Mouse (Mus musculus) G1E (cell line): ENCODE measurements around the gene Vps13d. TPM values are rescaled to one million over a fixed set of nuclear protein-coding genes. Genes with fewer than 3 reads are reported as not detected.

Source experiments
- ATAC-seq: 2 replicates; pipeline ENCODE4 v1.8.0; 2016; ENCODE audit warnings: mild to moderate bottlenecking; ENCODE audit not compliant: insufficient number of reproducible peaks, poor library complexity, low FRiP score, severe bottlenecking; ENCODE audit errors: extremely low read depth
- DNase-seq: peaks from one replicate; pipeline ENCODE4 v3.0.0; 2012; ENCODE audit warnings: low spot score
- H3K27me3 ChIP-seq: 2 replicates; pipeline ENCODE4 v1.6.1; 2012; ENCODE audit warnings: mild to moderate bottlenecking, low read length, inconsistent platforms; ENCODE audit not compliant: insufficient read depth
- H3K36me3 ChIP-seq: replicated peaks from 2 replicates; pipeline ENCODE3; 2012; ENCODE audit warnings: mild to moderate bottlenecking, inconsistent platforms
- H3K4me1 ChIP-seq: 2 replicates; pipeline ENCODE4 v1.6.1; 2012; ENCODE audit warnings: low read depth, low read length, inconsistent platforms, mixed read lengths; ENCODE audit not compliant: insufficient read depth
- H3K4me3 ChIP-seq: 2 replicates; pipeline ENCODE4 v1.5.1; 2012; ENCODE audit warnings: low read depth, mild to moderate bottlenecking, inconsistent platforms, low read length, moderate library complexity, mixed read lengths
- H3K9me3 ChIP-seq: replicated peaks from 2 replicates; pipeline ENCODE4 v1.6.1; 2012; ENCODE audit warnings: inconsistent platforms
- CTCF ChIP-seq: IDR thresholded peaks from 2 replicates; pipeline ENCODE4 v1.5.1; 2012; ENCODE audit warnings: low read depth, low read length, inconsistent platforms, mixed read lengths
- GATA1 ChIP-seq: IDR thresholded peaks from 2 replicates; pipeline ENCODE4 v1.6.1; 2012; ENCODE audit warnings: borderline replicate concordance, low read length, inconsistent platforms, mixed read lengths
- GATA2 ChIP-seq: IDR thresholded peaks from 2 replicates; pipeline ENCODE4 v1.6.1; 2012; ENCODE audit warnings: low read depth, low read length, inconsistent platforms, borderline replicate concordance
- POLR2AphosphoS5 ChIP-seq: IDR thresholded peaks from 2 replicates; pipeline ENCODE4 v1.6.1; 2012; ENCODE audit warnings: low read depth, low read length, inconsistent platforms; ENCODE audit not compliant: insufficient replicate concordance
- TAL1 ChIP-seq: conservative IDR thresholded peaks from 2 replicates; pipeline ENCODE4 v1.6.1; 2012; ENCODE audit warnings: low read depth, low read length, inconsistent platforms, mixed read lengths
- polyA plus RNA-seq: library from polyadenylated mRNA; stranded (reverse); fragments of >175 nt; gene quantifications from 2 replicates; pipeline ENCODE4 v1.2.3, GENCODE M21; 2012
- total RNA-seq, 2 experiments: library from RNA; stranded (forward) in 1 of 2; stranded (reverse) in 1 of 2; fragments of 200-1000 nt in 1 of 2; fragments of >200 nt in 1 of 2; fragmentation: Nextera tagmentation in 1 of 2; gene quantifications; 2 replicates each; pipeline ENCODE4 v1.2.3; 2014 to 2017

Vps13d gene
- total and polyA plus RNA-seq, 3 experiments, result 7.7 to 38.8 (median 34.7) TPM

DNA sequence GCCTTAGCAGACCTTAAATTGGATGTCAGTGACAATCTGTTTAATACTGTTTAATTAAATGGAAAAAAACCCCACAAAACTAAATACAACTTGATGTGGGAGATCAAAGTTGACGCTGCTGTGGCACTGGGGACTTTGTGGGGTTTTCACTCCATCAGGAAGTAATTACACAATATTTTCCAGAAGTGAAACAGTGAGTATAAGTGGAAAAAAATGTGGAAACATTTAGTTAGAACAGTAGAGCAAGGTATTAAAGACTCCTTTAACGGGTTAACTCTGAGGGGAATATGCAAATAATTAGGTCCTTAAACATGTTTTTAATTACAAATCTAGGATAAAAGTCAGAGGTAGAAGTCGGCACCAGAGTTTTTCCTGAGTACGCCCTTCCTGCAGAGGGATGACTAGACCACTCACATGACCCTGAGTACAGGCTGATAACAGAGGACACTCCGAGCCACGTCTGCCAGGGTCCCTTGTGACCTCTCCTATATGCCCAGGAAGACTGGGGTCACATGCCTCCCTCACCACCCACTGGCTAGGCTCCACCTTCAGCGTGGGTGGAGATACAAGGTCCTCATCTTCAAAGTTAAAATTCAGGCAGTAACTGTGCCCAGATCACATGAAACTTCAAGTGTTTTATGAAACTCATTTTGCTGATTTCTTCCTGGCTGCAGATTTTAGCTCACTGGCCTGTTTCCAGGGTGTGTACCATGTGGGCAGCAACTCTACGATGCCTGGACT, 213.8 kb downstream of the Vps13d start:
- Histone ChIP-seq H3K9me3 (no peaks in the 10 kb centered on the region), H3K36me3 (peaks cover 64% of the 10 kb centered on the region), H3K4me1 (peaks cover 49% of the 10 kb centered on the region), H3K27me3 (no peaks in the 10 kb centered on the region), H3K4me3 (peak overlapping the region; percentile 50; the same call in 1 of the 2 replicates)
- ATAC-seq, result peak; percentile 99
- TF ChIP-seq CTCF, result no peak
- no peak for TF ChIP-seq TAL1
- TF ChIP-seq GATA1, result no peak
- no peak for TF ChIP-seq GATA2
- TF ChIP-seq POLR2AphosphoS5, result no peak
- peak; percentile 55 for DNase-seq

DNA sequence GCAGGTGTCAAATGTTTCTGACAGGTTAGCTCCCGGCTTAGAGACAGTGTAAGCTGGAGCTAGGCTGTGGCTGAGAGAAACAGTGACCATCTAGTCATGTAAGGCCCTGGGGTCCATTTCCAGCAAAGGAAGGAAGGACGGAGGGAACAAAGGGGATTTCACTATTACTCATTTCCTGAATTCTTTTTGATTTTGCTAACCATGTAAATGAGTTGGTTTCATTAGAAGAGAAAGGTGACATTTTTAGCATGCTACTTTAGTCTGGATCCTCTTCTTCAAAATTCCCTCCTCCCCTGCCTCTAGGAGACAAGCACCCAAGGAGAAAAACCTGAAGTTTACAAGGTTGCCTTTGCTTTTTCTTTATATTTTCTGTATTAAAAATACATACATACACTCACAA, 214.7 kb downstream of the Vps13d start:
- H3K9me3 ChIP-seq, result no peaks in the 10 kb centered on the region
- no peak overlapping the region for H3K4me3 ChIP-seq
- H3K36me3 ChIP-seq, result peaks cover 67% of the 10 kb centered on the region
- no peak for TF ChIP-seq GATA2
- TF ChIP-seq POLR2AphosphoS5, result no peak
- no peak for TF ChIP-seq TAL1
- TF ChIP-seq CTCF, result no peak
- no peak for TF ChIP-seq GATA1
- no peaks in the 10 kb centered on the region for H3K27me3 ChIP-seq
- ATAC-seq (no peak), DNase-seq (no peak)
- peaks cover 51% of the 10 kb centered on the region for H3K4me1 ChIP-seq

DNA sequence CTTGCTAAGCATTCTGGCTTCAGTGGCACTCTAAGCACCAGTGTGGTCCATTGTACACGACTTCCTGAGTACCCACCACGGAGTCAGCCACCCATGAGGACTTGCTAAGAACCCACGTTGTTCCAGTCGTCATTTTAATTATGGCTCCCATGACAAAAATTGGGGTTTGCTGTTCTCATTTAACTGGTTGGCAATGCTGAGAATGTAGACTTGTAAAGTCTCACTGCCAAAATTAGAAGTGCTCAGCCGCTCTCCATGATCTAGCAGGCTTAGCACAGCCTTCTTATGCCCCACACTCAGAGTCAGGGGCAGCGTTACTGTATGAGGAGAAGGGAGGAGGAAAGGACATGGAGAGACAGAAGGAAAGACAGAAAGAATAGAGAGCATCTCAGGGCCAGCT, 216.8 kb downstream of the Vps13d start:
- TF ChIP-seq TAL1 (no peak), POLR2AphosphoS5 (no peak), GATA2 (no peak), CTCF (no peak), GATA1 (no peak)
- ATAC-seq, result no peak
- Histone ChIP-seq H3K4me3 (no peak overlapping the region), H3K36me3 (peaks cover 71% of the 10 kb centered on the region), H3K4me1 (peaks cover 36% of the 10 kb centered on the region), H3K9me3 (no peaks in the 10 kb centered on the region), H3K27me3 (no peaks in the 10 kb centered on the region)
- no peak for DNase-seq

DNA sequence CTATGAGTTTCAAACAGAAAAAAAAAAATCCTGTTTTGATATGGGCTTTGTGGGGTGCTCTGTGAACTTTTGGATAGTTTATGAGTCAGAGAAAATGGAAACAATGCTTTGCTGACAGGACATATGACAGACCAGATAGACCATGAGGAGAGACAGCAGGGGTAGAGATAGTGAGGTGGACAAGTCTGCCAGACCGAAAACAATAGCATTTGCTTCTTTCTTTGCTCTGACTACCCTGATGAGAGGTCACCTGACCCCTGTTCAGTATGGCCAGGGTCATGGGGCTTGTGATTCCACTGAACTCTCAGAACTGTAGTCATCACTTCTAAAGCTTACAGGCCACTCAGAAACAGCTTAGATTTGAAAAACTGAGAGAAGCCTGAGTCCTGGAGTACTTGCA, 217.7 kb downstream of the Vps13d start:
- Histone ChIP-seq H3K36me3 (peaks cover 73% of the 10 kb centered on the region), H3K4me1 (peaks cover 33% of the 10 kb centered on the region), H3K27me3 (no peaks in the 10 kb centered on the region), H3K4me3 (no peak overlapping the region), H3K9me3 (no peaks in the 10 kb centered on the region)
- no peak for TF ChIP-seq CTCF
- TF ChIP-seq POLR2AphosphoS5, result no peak
- no peak for TF ChIP-seq GATA1
- ATAC-seq (no peak), DNase-seq (no peak)

DNA sequence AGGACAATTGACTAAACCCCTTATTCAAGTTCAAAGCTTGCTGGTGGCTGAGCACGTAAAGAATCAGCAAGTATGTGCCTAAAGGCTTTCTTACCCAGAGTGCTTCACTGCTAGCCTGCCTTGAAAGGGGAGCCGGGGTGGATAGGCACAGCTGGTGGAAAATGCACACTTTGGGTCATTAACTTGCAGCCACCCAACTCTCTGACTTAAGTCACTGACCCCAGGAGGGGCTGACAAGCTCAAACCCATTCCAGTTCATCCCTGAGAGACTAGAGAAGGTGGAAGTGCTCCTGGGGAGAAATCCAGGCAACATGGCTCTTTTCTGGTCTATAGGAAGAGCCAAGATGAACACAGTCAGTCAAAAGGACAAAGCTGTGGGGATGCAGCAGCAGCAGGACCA, 219.3 kb downstream of the Vps13d start:
- no peaks in the 10 kb centered on the region for H3K9me3 ChIP-seq
- peaks cover 71% of the 10 kb centered on the region for H3K36me3 ChIP-seq
- no peak overlapping the region for H3K4me3 ChIP-seq
- no peak for ATAC-seq
- TF ChIP-seq GATA2 (no peak), POLR2AphosphoS5 (no peak), CTCF (no peak), TAL1 (no peak), GATA1 (no peak)
- H3K4me1 ChIP-seq, result peaks cover 18% of the 10 kb centered on the region
- no peaks in the 10 kb centered on the region for H3K27me3 ChIP-seq
- no peak for DNase-seq

DNA sequence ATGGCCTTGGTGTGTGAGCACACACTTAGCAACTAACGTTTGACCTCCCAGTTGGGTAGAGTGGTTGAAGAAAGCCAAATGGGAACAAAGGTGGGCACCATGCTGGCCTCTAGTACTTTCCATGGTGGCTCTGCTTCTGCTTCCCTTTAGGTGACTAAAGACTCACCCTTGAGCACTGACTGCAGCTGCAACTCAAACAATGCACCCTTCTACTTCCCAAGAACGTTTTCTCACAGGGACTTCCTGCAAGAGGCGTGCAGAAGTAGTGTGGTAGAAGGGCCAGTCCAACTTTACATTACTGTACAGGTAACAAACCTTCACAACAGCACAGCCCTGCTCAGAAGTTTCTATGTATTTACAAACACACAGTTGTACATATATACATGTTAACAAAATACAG, 220.3 kb downstream of the Vps13d start:
- Histone ChIP-seq H3K4me3 (no peak overlapping the region), H3K4me1 (peaks cover 8% of the 10 kb centered on the region), H3K36me3 (peaks cover 66% of the 10 kb centered on the region), H3K9me3 (no peaks in the 10 kb centered on the region), H3K27me3 (no peaks in the 10 kb centered on the region)
- TF ChIP-seq GATA1 (no peak), GATA2 (no peak), POLR2AphosphoS5 (no peak), CTCF (no peak), TAL1 (no peak)
- ATAC-seq (no peak), DNase-seq (no peak)
